Mouse (Mus musculus): ENCODE measurements around the gene Ranbp17.

DNA sequence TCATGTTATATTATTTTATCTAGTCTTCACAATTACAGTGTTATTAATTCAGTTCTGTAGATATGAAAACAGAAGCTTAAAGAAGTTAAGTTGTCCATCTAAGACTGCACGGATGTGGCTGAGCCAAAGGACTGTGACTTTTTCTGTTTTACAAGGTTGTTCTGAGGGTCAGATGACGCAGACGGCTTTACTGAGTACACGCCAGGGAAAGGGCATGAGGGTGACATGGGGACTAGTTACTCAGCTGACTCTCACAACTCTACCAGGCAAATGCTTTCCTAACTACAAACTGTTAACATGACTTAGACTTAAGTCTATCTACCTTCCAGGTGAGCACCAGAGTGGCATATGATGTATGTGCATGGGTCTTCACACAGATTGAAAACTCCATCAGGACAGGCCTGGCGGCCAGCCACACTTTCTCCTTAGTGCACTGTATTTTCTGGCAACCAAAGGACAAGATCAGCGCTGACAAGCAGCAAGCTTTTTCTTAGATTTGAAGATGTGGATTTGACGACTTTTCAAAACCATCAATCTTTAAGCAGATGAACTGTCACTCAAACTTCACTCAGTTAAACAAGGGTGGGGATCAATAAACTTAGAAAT, 194.4 kb downstream of the Ranbp17 start:
- TF ChIP-seq E2F4 (IDR thresholded peaks at IDR 0.05; ENCODE audit: insufficient replicate concordance, low read depth, low read length) = no peak
- TF ChIP-seq MXI1 (IDR thresholded peaks at IDR 0.05; ENCODE audit: low read depth, low read length) = no peak
- TF ChIP-seq POLR2AphosphoS2 (IDR thresholded peaks at IDR 0.05; ENCODE audit: low read depth, low read length) = no peak
- TF ChIP-seq CTCF (conservative IDR thresholded peaks at IDR 0.05 in 1 of 2, IDR thresholded peaks at IDR 0.05 in 1 of 2; ENCODE audit: low read depth in 2 of 2, low read length in 2 of 2) = no peak
- no peak for TF ChIP-seq RAD21 (IDR thresholded peaks at IDR 0.05; ENCODE audit: low read depth, low read length)
- no peak for TF ChIP-seq USF2 (conservative IDR thresholded peaks at IDR 0.05; ENCODE audit: low read depth, low read length)
- TF ChIP-seq EP300 (IDR thresholded peaks at IDR 0.05; ENCODE audit: low read length) = no peak
- TF ChIP-seq POLR2A (IDR thresholded peaks at IDR 0.05; ENCODE audit: low read depth, low read length) = no peak
- TF ChIP-seq JUN (IDR thresholded peaks at IDR 0.05; ENCODE audit: insufficient read depth, low read depth, low read length) = no peak
- TF ChIP-seq SIN3A (IDR thresholded peaks at IDR 0.05; ENCODE audit: low read length) = no peak
- TF ChIP-seq MEF2A (IDR thresholded peaks at IDR 0.05; ENCODE audit: borderline replicate concordance, low read depth, low read length) = no peak
- no peak for TF ChIP-seq MAX (IDR thresholded peaks at IDR 0.05; ENCODE audit: low read length)
